Mouse (Mus musculus): Measurements from ENCODE around the gene Rps6ka2. TPM values are rescaled to one million over a fixed set of nuclear protein-coding genes. Genes with fewer than 3 reads are reported as not detected.
"Not testable (repeated sequence)": the region's sequence is repeated elsewhere in the genome, so short reads cannot be mapped to it uniquely, and the experiment has no call there.

The Rps6ka2 gene
- total RNA-seq, 2 experiments from 2014 or later, result 34.3 TPM

GRCm38 (mm10) chr17:7326415-7326814, 156.5 kb downstream of the Rps6ka2 start:
- not testable (repeated sequence) for DNase-seq (ENCODE audit: extremely low spot score in 1 of 2, low spot score in 1 of 2)

- DNase-seq (ENCODE audit: extremely low spot score in 1 of 2, low spot score in 1 of 2), result not testable (repeated sequence)
Measured at GRCm38 (mm10) chr17:7332745-7333144, 162.8 kb downstream of the Rps6ka2 start.

GRCm38 (mm10) chr17:7337381-7337780, 167.5 kb downstream of the Rps6ka2 start:
- not testable (repeated sequence) for DNase-seq (ENCODE audit: extremely low spot score in 1 of 2, low spot score in 1 of 2)

GRCm38 (mm10) chr17:7348765-7349164, 178.8 kb downstream of the Rps6ka2 start:
- not testable (repeated sequence) for DNase-seq (ENCODE audit: extremely low spot score in 1 of 2, low spot score in 1 of 2)

GRCm38 (mm10) chr17:7352596-7352995, 182.7 kb downstream of the Rps6ka2 start, which contains the start of gene Ttll2:
Ttll2 (minus strand) TSS chr17:7352696.
- not testable (repeated sequence) for DNase-seq (ENCODE audit: extremely low spot score in 1 of 2, low spot score in 1 of 2)

Other genes with a start within 250 kb of the Rps6ka2 start
- gene Rsph3b, start 221.4 kb upstream of the Rps6ka2 start, total RNA-seq (2021), result 10 to 100 TPM; 29.2 to 34.0 TPM
- gene Tagap1, start 209.0 kb upstream of the Rps6ka2 start, total RNA-seq (2021), result 10 to 100 TPM; 21.9 to 25.0 TPM
- gene Rnaset2b, start 199.5 kb upstream of the Rps6ka2 start, total RNA-seq (2021), result 10 to 100 TPM; 40.1 to 45.8 TPM
- gene Gm49721, start 191.2 kb upstream of the Rps6ka2 start, total RNA-seq (2021), result not detected
- gene Gm1604a, start 144.5 kb upstream of the Rps6ka2 start, total RNA-seq (2021), result under 1 TPM; 0.49 to 0.77 TPM
- gene Tcp10a, start 154.5 kb downstream of the Rps6ka2 start, total RNA-seq (2021), result under 1 TPM in 1 of 2 experiments, not detected in 1; 0.26 TPM
- not detected for gene Ttll2, start 182.6 kb downstream of the Rps6ka2 start, total RNA-seq (2021)
- gene Gm49630, start 201.9 kb downstream of the Rps6ka2 start, total RNA-seq (2021), result not detected
- not detected for gene Unc93a2, start 215.3 kb downstream of the Rps6ka2 start, total RNA-seq (2021)

Data from layer of hippocampus, postnatal 25 days (tissue).